Comparison of ENCODE assay signal across 19 mouse cellular contexts in genomic region chr2:83681785-83682184, GRCm38 (mm10). TPM values are rescaled to one million over a fixed set of nuclear protein-coding genes. Genes with fewer than 3 reads are reported as not detected.
DNase-seq lines count a peak whose midpoint lies in the region; ATAC-seq and TF ChIP-seq lines count a peak whose summit lies in the region.
"Had no signal": no experiment of that assay in that cellular context is flagged by ENCODE, and none has a peak within 500 bp of the region (broad histone marks: within the 10 kb centered on the region; RNA-seq: fewer than 3 reads in every experiment).

No protein-coding gene starts in this region.

- H3K4me2 ChIP-seq in intestine, embryonic 15.5 days (replicated peaks): no peak overlapping the region
- no peak overlapping the region for H3K4me2 ChIP-seq in intestine, postnatal 0 days (replicated peaks; ENCODE audit: low read depth)
- H3K4me2 ChIP-seq in lung, embryonic 16.5 days (ENCODE audit: low read depth, low read length): no peak overlapping the region
- no peak overlapping the region for H3K4me2 ChIP-seq in stomach, postnatal 0 days (replicated peaks; ENCODE audit: low read depth)
- H3K4me2 ChIP-seq: forebrain, embryonic 12.5 days; heart, embryonic 12.5 days; hindbrain, embryonic 14.5 days; liver, embryonic 11.5 days had no signal

- no peak for TF ChIP-seq CTCF in intestine, postnatal 0 days (IDR thresholded peaks at IDR 0.05; ENCODE audit: low read depth)
- TF ChIP-seq CTCF in stomach, postnatal 0 days (IDR thresholded peaks at IDR 0.05; ENCODE audit: low read depth): no peak

- H3K4me1 ChIP-seq in intestine, embryonic 15.5 days (replicated peaks): peaks cover 5% of the 10 kb centered on the region; the same call in 1 of the 2 replicates
- H3K4me1 ChIP-seq in intestine, postnatal 0 days (replicated peaks; ENCODE audit: control insufficient read depth, insufficient read depth, low read length): peaks cover 3% of the 10 kb centered on the region; the same call in 1 of the 2 replicates
- peaks cover 10% of the 10 kb centered on the region; the same call in 1 of the 2 replicates for H3K4me1 ChIP-seq in lung, embryonic 16.5 days (replicated peaks; ENCODE audit: control insufficient read depth, insufficient read depth, low read length)
- no peaks in the 10 kb centered on the region for H3K4me1 ChIP-seq in stomach, postnatal 0 days (replicated peaks; ENCODE audit: control insufficient read depth, insufficient read depth)
- H3K4me1 ChIP-seq: embryonic facial prominence, embryonic 10.5 days; forebrain, embryonic 12.5 days had no signal

- H3K9ac ChIP-seq in intestine, embryonic 15.5 days: no peak overlapping the region
- no peak overlapping the region for H3K9ac ChIP-seq in intestine, postnatal 0 days (ENCODE audit: low read depth, low read length)
- no peak overlapping the region for H3K9ac ChIP-seq in lung, embryonic 16.5 days (ENCODE audit: low read length)
- H3K9ac ChIP-seq in stomach, postnatal 0 days (ENCODE audit: low read length): no peak overlapping the region
- H3K9ac ChIP-seq: forebrain, embryonic 12.5 days; heart, embryonic 12.5 days; hindbrain, embryonic 14.5 days had no signal

- WGBS in intestine, embryonic 15.5 days: 38% methylated on average over 6 of the region's 6 CpGs
- WGBS in intestine, postnatal 0 days: 28% methylated on average over 6 of the region's 6 CpGs
- 48% methylated on average over 6 of the region's 6 CpGs for WGBS in lung, embryonic 16.5 days
- 40% methylated on average over 6 of the region's 6 CpGs for whole genome bisulfite sequencing in stomach, postnatal 0 days

- ATAC-seq in intestine, embryonic 15.5 days: peak; percentile 32
- no peak for ATAC-seq in intestine, postnatal 0 days
- peak; percentile 57; the same call in 1 of the 2 replicates for ATAC-seq in lung, embryonic 16.5 days (ENCODE audit: low read depth)
- no peak for ATAC-seq in stomach, postnatal 0 days (ENCODE audit: low FRiP score, low TSS enrichment)
- ATAC-seq: activated CD4-positive, CD25-positive, alpha-beta regulatory T cell, adult 4 months had no signal

- no peak overlapping the region for H3K4me3 ChIP-seq in intestine, embryonic 15.5 days (replicated peaks)
- H3K4me3 ChIP-seq in intestine, postnatal 0 days (ENCODE audit: low read depth, low read length): no peak overlapping the region
- no peak overlapping the region for H3K4me3 ChIP-seq in lung, embryonic 16.5 days (ENCODE audit: low read length)
- no peak overlapping the region for H3K4me3 ChIP-seq in stomach, postnatal 0 days (ENCODE audit: low read depth, low read length)
- H3K4me3 ChIP-seq: embryonic facial prominence, embryonic 10.5 days; forebrain, embryonic 12.5 days; heart, embryonic 12.5 days had no signal

- H3K36me3 ChIP-seq in intestine, embryonic 15.5 days: no peaks in the 10 kb centered on the region
- H3K36me3 ChIP-seq in intestine, postnatal 0 days (ENCODE audit: control insufficient read depth, insufficient read depth): no peaks in the 10 kb centered on the region
- H3K36me3 ChIP-seq in lung, embryonic 16.5 days (ENCODE audit: control insufficient read depth, insufficient read depth, low read length): no peaks in the 10 kb centered on the region
- no peaks in the 10 kb centered on the region for H3K36me3 ChIP-seq in stomach, postnatal 0 days (ENCODE audit: control insufficient read depth, insufficient read depth, low read length)
- H3K36me3 ChIP-seq: embryonic facial prominence, embryonic 10.5 days; forebrain, embryonic 12.5 days; heart, embryonic 12.5 days had no signal

- TF ChIP-seq EP300 in stomach, postnatal 0 days (optimal IDR thresholded peaks at IDR 0.05): no peak

- DNase-seq in lung, postnatal 4 days: no peak
- DNase-seq in mesoderm, embryonic 11.5 days (ENCODE audit: low read depth, low spot score): peak; percentile 73
- DNase-seq in stomach, postnatal 0 days (ENCODE audit: low spot score): no peak
- no peak for DNase-seq in urinary bladder, postnatal 10 days (ENCODE audit: low spot score)
- DNase-seq: cerebellum, postnatal 10 days; gastrocnemius, postnatal 10 days; heart, postnatal 14 days; lung, adult 2 months; right cerebral cortex, postnatal 25 days had no signal

- no peak overlapping the region for H3K27ac ChIP-seq in intestine, embryonic 15.5 days
- no peak overlapping the region for H3K27ac ChIP-seq in intestine, postnatal 0 days (ENCODE audit: low read depth, low read length)
- H3K27ac ChIP-seq in lung, embryonic 16.5 days (ENCODE audit: low read length): peak overlapping the region; percentile 29
- H3K27ac ChIP-seq in stomach, postnatal 0 days (replicated peaks): peak overlapping the region; percentile 69; the same call in 1 of the 2 replicates
- H3K27ac ChIP-seq: embryonic facial prominence, embryonic 10.5 days; forebrain, embryonic 12.5 days; hindbrain, embryonic 14.5 days had no signal

- H3K9me3 ChIP-seq in intestine, embryonic 15.5 days: no peaks in the 10 kb centered on the region
- H3K9me3 ChIP-seq in intestine, postnatal 0 days (ENCODE audit: control insufficient read depth): no peaks in the 10 kb centered on the region
- H3K9me3 ChIP-seq in lung, embryonic 16.5 days (ENCODE audit: control insufficient read depth, low read length): no peaks in the 10 kb centered on the region
- H3K9me3 ChIP-seq in stomach, postnatal 0 days (ENCODE audit: control insufficient read depth, low read length): no peaks in the 10 kb centered on the region
- H3K9me3 ChIP-seq: embryonic facial prominence, embryonic 10.5 days; forebrain, embryonic 12.5 days; G1E; heart, embryonic 12.5 days had no signal

- no peaks in the 10 kb centered on the region for H3K27me3 ChIP-seq in intestine, embryonic 15.5 days (replicated peaks)
- no peaks in the 10 kb centered on the region for H3K27me3 ChIP-seq in intestine, postnatal 0 days (replicated peaks; ENCODE audit: control insufficient read depth, insufficient read depth, low read length)
- H3K27me3 ChIP-seq in lung, embryonic 16.5 days (ENCODE audit: control insufficient read depth, insufficient read depth, low read depth, low read length): no peaks in the 10 kb centered on the region
- H3K27me3 ChIP-seq in stomach, postnatal 0 days (ENCODE audit: control insufficient read depth, insufficient read depth, low read length): no peaks in the 10 kb centered on the region
- H3K27me3 ChIP-seq: forebrain, embryonic 12.5 days; heart, embryonic 12.5 days had no signal

RNA-seq across cellular contexts. Expression of gene Zc3h15, which starts 37.5 kb away (rescaled TPM):
- 108 and 145 TPM in 2 replicates for polyA plus RNA-seq in intestine, embryonic 15.5 days (2015; fragmentation: Nextera tagmentation; extraction: Ambion mirVana)
- polyA plus RNA-seq in intestine, postnatal 0 days (2015; fragmentation: Nextera tagmentation; extraction: Ambion mirVana): 114 and 125 TPM in 2 replicates
- polyA plus RNA-seq in lung, embryonic 16.5 days (2015; fragmentation: Nextera tagmentation; extraction: Ambion mirVana): 97.7 and 112 TPM in 2 replicates
- 84.6 and 106 TPM in 2 replicates for polyA plus RNA-seq in stomach, postnatal 0 days (2015; fragmentation: Nextera tagmentation; extraction: Ambion mirVana)

RNA-seq across cellular contexts. Expression of gene Itgav, which starts 42.4 kb away (rescaled TPM):
- 61.3 and 76.7 TPM in 2 replicates for polyA plus RNA-seq in intestine, embryonic 15.5 days (2015; fragmentation: Nextera tagmentation; extraction: Ambion mirVana)
- 86.6 and 95.0 TPM in 2 replicates for polyA plus RNA-seq in intestine, postnatal 0 days (2015; fragmentation: Nextera tagmentation; extraction: Ambion mirVana)
- 72.6 and 75.3 TPM in 2 replicates for polyA plus RNA-seq in lung, embryonic 16.5 days (2015; fragmentation: Nextera tagmentation; extraction: Ambion mirVana)
- 69.8 and 74.3 TPM in 2 replicates for polyA plus RNA-seq in stomach, postnatal 0 days (2015; fragmentation: Nextera tagmentation; extraction: Ambion mirVana)

Comparison
In these comparisons a context has a peak if more than half of its experiments do, and no peak if none do; other contexts are left out.
1. ATAC-seq: peak in intestine, embryonic 15.5 days (single experiment) and lung, embryonic 16.5 days (single experiment); none in intestine, postnatal 0 days (single experiment) and stomach, postnatal 0 days (single experiment).
2. H3K27ac ChIP-seq: peak in lung, embryonic 16.5 days (single experiment) and stomach, postnatal 0 days (single experiment); none in intestine, embryonic 15.5 days (single experiment) and intestine, postnatal 0 days (single experiment).